Mouse (Mus musculus): ENCODE data around the gene Spns2.

Gene Spns2

DNA sequence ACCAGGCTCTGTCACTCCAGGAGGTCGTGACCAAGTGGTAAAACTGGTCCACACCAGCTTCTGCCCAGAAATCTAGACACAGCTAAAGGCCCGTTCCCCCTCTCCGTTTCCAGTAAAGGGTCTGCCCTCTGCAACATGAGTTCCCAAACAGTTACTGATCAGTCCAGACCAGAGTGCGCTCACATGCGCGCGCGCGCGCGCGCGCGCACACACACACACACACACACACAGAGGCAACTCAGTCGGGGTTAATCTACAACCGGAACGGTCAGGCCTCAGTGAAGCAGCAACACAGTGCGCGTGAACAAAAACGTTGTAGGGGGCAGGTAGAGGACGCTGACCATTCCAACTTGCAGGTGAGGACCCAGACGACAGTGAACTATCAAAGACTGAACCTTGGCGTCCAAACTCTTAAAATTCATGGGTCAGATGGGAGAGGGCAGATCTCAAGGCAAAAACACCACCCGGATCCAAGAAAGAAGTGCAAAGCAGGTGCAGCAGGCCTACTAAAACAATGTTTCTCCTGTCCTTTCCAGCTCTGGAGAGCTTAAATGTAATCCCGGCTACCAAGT lies 79.1 kb downstream of the Spns2 start:
- DNase-seq (ENCODE audit: low spot score) = no peak

GRCm38 (mm10) chr11:72409649-72410385 lies 79.9 kb downstream of the Spns2 start:
- no peak for DNase-seq (ENCODE audit: low spot score)

DNA sequence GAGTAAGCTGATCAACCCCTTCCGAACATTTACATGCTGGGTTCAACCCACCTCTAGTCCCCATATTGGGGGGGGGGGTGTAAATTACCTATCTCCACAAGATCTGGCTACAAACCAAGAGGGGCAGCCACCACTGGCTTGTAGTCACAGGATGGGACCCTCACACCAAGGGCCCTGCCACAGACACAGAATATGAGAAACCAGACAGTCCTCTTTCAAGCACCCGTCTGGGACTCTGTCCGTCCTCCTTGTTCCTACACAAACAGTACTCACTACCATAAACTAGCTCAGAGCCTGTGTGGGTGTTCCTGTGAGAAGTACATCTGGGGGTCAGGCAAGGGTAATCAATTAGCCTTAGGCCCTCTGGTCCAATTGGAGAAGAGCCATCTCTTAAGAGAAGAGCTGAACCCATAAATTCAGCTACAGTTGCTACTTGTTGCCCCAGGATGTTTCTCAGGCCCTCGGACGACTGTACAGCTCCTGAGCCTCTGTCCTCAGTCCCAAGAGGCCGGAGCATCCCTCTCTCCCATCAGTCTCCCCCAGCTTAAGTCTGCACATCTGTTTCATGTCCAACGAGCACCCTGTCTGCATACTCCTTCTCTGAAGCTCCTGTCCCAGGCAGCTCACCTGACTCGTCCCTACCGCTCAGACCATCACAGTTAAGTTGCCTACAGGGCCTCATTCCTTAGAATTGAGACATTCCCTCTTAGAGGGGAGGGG lies 81.1 kb downstream of the Spns2 start:
- no peak for DNase-seq (ENCODE audit: low spot score)

DNA sequence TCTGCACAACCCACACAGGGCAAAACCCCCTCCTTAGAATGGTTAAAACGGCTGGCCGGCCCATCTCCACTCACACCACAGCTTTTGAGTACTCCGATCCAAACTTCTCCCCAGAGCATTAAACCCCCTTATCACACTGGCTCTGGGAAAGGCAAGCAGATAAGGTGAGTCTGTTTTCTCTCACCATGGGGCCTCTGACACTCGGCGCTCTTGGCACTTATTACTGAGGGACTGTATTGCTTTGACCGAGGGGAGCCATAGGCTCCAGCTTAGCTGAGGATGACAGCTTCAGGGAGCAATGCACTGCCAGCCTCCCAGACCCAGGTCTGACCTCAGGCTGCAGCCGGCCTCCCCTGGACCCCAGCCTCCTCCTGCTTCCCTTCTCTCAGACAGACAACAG lies 82.1 kb downstream of the Spns2 start:
- DNase-seq (ENCODE audit: low spot score) = no peak

GRCm38 (mm10) chr11:72407081-72407480 lies 82.6 kb downstream of the Spns2 start:
- no peak for DNase-seq (ENCODE audit: low spot score)

DNA sequence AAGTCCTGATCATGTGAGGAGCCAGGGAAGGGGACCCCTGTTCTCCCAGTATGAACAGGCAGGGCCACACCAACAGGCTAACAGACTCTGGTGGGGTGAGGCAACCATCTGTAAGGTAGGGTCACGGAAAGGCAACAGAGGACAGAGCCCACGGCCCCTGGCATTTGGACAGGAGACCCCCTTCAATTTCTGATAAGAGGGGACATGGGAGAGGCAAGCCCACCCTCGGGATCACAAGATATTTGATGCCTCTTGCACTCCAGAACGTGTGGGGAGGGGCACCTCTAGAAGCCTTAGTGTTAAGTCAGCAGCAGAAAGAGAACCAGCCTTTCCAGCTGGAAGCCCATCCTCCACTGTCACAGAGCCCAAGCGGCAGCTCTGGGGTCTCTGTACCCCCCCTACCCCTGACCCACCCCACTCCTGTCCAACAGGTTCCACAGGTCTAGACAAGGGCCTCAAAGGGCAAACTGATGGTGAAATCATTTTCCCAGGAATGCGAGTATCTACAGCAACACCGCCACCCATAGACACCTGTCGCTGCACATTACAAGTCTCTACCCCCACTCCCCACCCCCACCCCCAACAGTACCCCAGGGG lies 83.5 kb downstream of the Spns2 start:
- no peak for DNase-seq (ENCODE audit: low spot score)

DNA sequence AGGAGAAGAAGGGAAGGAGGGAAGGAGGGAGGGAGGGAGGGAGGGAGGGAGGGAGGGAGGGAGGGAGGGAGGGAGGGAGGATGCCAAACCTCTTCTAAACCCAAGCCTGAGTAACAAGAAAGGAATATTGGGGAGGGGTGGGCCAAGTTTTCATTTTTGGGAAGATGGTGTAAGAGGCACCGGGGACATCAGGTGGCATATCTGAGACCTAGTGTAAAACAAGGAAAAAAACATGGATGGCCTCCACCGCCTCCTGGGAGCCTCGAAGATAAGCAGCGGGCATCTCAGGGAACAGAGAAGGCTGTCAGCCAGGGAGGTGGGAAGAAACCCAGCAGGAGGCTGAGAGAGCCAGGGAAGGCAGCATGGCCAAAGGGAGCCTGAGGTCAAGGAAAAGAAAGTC lies 84.2 kb downstream of the Spns2 start:
- DNase-seq (ENCODE audit: low spot score) = no peak

DNA sequence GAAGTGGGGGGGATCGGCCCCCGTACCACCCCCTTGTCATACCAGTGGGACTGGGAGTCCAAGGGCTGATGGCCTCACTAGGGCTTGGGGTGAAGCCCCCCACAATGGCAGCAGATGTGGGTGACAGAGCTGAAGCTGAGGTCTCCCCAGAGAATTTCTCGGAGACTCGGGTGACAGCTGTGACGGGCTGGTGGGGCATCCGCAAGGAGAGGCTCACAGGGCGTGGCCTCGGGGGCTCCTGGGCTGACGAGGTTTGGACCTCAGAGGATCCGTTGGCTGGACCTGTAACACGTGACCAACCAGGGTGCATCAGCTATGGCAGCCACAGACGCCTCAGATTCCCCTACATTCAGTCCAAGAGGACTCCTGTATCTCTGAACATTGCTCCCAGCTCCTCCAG lies 86.7 kb downstream of the Spns2 start:
- DNase-seq (ENCODE audit: low spot score) = no peak

DNA sequence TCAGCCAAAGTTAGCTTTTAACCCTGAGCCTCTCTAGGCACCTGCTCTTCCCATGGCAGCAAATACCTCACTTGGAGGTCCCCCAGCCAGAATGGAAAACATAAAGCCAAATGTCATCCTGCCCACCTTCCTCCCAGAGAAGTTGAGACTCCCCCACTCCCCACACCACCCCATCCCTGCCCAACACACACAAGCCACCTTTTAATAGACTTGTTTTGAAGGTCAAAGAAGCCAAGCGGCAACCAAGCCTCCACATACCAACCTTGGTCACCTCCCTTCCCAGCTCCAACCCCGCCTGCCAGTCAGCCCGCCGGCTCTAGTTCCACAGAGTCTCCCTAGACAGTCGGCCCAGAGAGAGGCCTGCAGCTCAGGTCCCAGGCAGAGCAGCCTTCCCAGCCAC lies 87.7 kb downstream of the Spns2 start:
- DNase-seq (ENCODE audit: low spot score) = no peak

Measured in layer of hippocampus, adult 9-10 months (tissue).